Mouse (Mus musculus) kidney, embryonic 15.5 days (tissue): Measurements from ENCODE around the gene Arpc4. TPM values are rescaled to one million over a fixed set of nuclear protein-coding genes. Genes with fewer than 3 reads are reported as not detected.
A peak's percentile ranks its signal among the peaks of the same experiment; 100 is the strongest.

ENCODE experiments used
- ATAC-seq: fragments of 200-750 bp; cut with Nextera tagmentation; replicated peaks from 2 replicates; pipeline ENCODE4 v1.8.0; 2017; ENCODE audit warnings: moderate TSS enrichment; ENCODE audit not compliant: low FRiP score
- H3K27ac ChIP-seq: fragments of 300-500 bp; sonication (generic); 2 replicates; pipeline ENCODE4 v1.5.1; 2015; ENCODE audit warnings: mild to moderate bottlenecking, inconsistent platforms
- H3K27me3 ChIP-seq: fragments of 300-500 bp; sonication (generic); 2 replicates; pipeline ENCODE4 v1.6.1; 2015; ENCODE audit warnings: inconsistent platforms
- H3K36me3 ChIP-seq: fragments of 300-500 bp; sonication (generic); 2 replicates; pipeline ENCODE4 v1.6.1; 2015; ENCODE audit warnings: inconsistent platforms
- H3K4me1 ChIP-seq: fragments of 300-500 bp; sonication (generic); 2 replicates; pipeline ENCODE4 v1.6.1; 2015; ENCODE audit warnings: inconsistent platforms
- H3K4me2 ChIP-seq: fragments of 300-500 bp; sonication (generic); 2 replicates; pipeline ENCODE4 v1.6.1; 2015; ENCODE audit warnings: moderate library complexity, mild to moderate bottlenecking, inconsistent platforms
- H3K4me3 ChIP-seq: fragments of 300-500 bp; sonication (generic); replicated peaks from 2 replicates; pipeline ENCODE4 v1.5.1; 2015; ENCODE audit warnings: mild to moderate bottlenecking, inconsistent platforms
- H3K9ac ChIP-seq: fragments of 300-500 bp; sonication (generic); 2 replicates; pipeline ENCODE4 v1.6.1; 2015; ENCODE audit warnings: mild to moderate bottlenecking, inconsistent platforms
- H3K9me3 ChIP-seq: fragments of 300-500 bp; sonication (generic); replicated peaks from 2 replicates; pipeline ENCODE4 v1.6.1; 2016; ENCODE audit warnings: inconsistent platforms
- WGBS: fragments of 180-500 bp; shearing (Covaris S2); methylation state at CpG from one replicate; pipeline ENCODE4 v1.1.7; 2015; ENCODE audit warnings: mixed read lengths; 5-methylcytosine and 5-hydroxymethylcytosine counted together
- polyA plus RNA-seq: library from polyadenylated mRNA; unstranded; fragments of >200 nt; fragmentation: Nextera tagmentation; extraction: Ambion mirVana; gene quantifications from 2 replicates; pipeline ENCODE4 v1.2.1, GENCODE M21; 2015

The Arpc4 gene
- polyA plus RNA-seq, 1 experiment from 2014 or later: 403 TPM

DNA sequence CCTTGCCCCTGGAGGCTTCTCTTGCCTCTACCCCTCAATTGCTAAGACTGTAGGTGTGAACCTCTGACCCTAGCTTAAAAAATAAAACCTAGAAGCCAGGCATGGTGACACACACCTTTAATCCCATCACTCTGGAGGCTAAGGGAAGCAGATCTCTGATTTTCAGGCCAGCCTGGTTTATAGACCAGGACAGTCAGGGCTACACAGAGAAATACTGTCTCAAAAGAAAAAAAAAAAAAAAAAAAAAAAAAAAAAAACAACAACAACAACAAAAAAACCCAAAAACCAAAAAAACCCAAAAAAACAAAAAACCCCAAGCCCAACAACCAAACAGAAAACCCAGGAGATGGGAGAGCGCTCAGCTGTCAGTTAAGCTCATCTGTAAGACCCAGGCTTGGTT, 10.3 kb upstream of the Arpc4 start:
- Histone ChIP-seq H3K9ac (no peak overlapping the region), H3K27ac (peak overlapping the region; percentile 87), H3K4me3 (no peak overlapping the region), H3K4me1 (no peaks in the 10 kb centered on the region), H3K9me3 (no peaks in the 10 kb centered on the region), H3K36me3 (peaks cover 54% of the 10 kb centered on the region), H3K4me2 (no peak overlapping the region), H3K27me3 (no peaks in the 10 kb centered on the region)
- no peak for ATAC-seq
- 95% methylated on average over 1 of the region's 1 CpGs for WGBS

DNA sequence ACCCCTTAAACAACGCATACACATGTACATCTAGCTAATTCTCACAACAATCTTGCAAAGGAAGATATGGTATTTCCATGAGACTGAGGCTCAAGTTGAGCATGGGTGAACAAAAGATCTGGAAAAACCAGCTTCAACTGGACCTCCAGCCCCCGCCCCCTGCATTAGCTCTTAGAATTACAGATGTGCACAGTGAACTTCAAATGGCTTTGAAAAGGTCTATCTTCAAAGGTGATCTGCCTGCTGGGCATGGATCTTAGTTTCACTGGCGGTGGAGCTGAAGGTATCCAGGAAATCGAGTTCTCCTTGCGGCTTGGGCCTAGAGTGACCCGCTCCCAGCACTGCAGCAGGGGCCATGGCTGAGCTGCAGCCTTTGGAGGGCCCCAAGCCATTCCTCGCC, 9.8 kb upstream of the Arpc4 start:
- Histone ChIP-seq H3K27ac (peak overlapping the region; percentile 87), H3K4me3 (no peak overlapping the region)
- 0 out of 2 replicates have a peak, but pooled peaks have one; percentile 34 for ATAC-seq

GRCm38 (mm10) chr6:113368577-113368976, 9.3 kb upstream of the Arpc4 start:
- H3K27me3 ChIP-seq: no peaks in the 10 kb centered on the region
- ATAC-seq: no peak
- no peak overlapping the region for H3K4me3 ChIP-seq
- 83% methylated on average over 5 of the region's 5 CpGs for WGBS
- peaks cover 64% of the 10 kb centered on the region for H3K36me3 ChIP-seq
- peak overlapping the region; percentile 87 for H3K27ac ChIP-seq
- no peak overlapping the region for H3K9ac ChIP-seq
- H3K9me3 ChIP-seq: no peaks in the 10 kb centered on the region
- H3K4me1 ChIP-seq: no peaks in the 10 kb centered on the region
- H3K4me2 ChIP-seq: no peak overlapping the region

More for the DNA sequence above, 9.8 kb upstream of the Arpc4 start:
- Histone ChIP-seq H3K27me3 (no peaks in the 10 kb centered on the region), H3K9ac (no peak overlapping the region), H3K4me2 (no peak overlapping the region), H3K36me3 (peaks cover 59% of the 10 kb centered on the region), H3K4me1 (no peaks in the 10 kb centered on the region), H3K9me3 (no peaks in the 10 kb centered on the region)
- 82% methylated on average over 7 of the region's 7 CpGs for WGBS

DNA sequence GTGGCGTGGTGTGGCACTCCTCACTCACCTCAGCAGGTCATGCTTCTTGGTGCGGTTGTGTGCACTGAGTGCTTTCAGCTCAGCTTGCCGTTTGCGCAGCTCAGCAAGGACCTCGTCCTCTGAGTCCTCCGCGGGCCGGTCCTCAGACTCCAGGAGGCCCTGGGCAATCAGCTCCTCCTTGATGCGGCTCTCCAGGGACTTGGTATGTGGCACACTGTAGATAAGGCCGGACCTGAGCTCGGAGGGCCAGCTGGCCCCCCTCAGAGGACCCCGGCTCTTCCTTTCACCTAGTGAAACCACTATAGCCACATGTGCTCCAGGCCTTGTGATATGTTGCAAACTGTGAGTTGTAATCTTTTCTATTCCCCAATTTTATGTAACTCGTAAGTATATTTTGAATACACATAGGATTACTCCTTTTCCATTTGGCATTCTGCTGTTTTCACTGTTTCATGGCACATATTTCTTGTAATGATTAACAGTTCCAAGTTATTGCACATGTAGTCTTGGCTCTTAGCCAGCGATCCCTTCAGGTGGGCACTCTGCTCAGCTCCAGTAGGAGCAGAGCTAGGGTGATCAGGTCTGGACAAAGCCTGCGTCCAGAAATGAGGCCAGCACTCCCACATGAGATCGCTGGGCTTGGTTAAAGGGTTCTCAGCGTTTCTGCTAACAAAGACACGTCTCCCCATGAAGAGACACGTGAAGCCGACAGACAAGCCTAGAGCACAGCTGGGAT, 7.6 kb upstream of the Arpc4 start:
- no peak overlapping the region for H3K4me3 ChIP-seq
- 84% methylated on average over 20 of the region's 20 CpGs for WGBS
- H3K9ac ChIP-seq: no peak overlapping the region
- H3K4me2 ChIP-seq: no peak overlapping the region
- H3K27me3 ChIP-seq: no peaks in the 10 kb centered on the region
- H3K27ac ChIP-seq: peak overlapping the region; percentile 87
- no peaks in the 10 kb centered on the region for H3K9me3 ChIP-seq
- ATAC-seq: 0 out of 2 replicates have a peak, but pooled peaks have one; percentile 57
- no peaks in the 10 kb centered on the region for H3K4me1 ChIP-seq
- peaks cover 82% of the 10 kb centered on the region for H3K36me3 ChIP-seq

DNA sequence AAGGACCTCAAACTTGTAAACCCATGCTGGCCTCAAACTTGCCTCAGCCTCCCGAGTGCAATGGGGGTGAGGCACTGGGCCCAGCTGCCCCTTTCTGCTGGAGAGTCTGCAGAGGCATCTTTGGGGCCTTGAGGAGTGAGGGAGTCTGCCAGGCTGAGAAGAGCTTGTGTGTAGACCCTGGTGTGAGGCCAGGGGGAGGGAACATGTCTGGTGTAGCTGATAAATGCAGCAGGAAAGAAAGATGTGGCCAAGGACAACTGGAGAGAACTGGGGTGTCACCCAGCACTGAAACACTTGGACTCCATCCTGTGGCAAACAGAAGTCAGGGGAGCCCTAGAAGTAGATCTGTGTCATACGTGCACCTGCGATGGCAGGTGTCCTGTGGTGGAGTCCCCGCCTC, 4.4 kb upstream of the Arpc4 start:
- ATAC-seq: no peak
- H3K4me2 ChIP-seq: no peak overlapping the region
- peaks cover 11% of the 10 kb centered on the region for H3K4me1 ChIP-seq
- 91% methylated on average over 4 of the region's 4 CpGs for WGBS
- no peaks in the 10 kb centered on the region for H3K27me3 ChIP-seq
- H3K9me3 ChIP-seq: no peaks in the 10 kb centered on the region
- no peak overlapping the region for H3K9ac ChIP-seq
- no peak overlapping the region for H3K27ac ChIP-seq
- no peak overlapping the region for H3K4me3 ChIP-seq
- peaks cover 74% of the 10 kb centered on the region for H3K36me3 ChIP-seq

GRCm38 (mm10) chr6:113377172-113377495, 781 bp upstream of the Arpc4 start:
- 7% methylated on average over 7 of the region's 7 CpGs for WGBS
- peak overlapping the region; percentile 98 for H3K9ac ChIP-seq
- H3K4me3 ChIP-seq: peak overlapping the region; percentile 99
- H3K36me3 ChIP-seq: peaks cover 60% of the 10 kb centered on the region
- peak overlapping the region; percentile 87 for H3K4me2 ChIP-seq
- no peaks in the 10 kb centered on the region for H3K27me3 ChIP-seq
- H3K4me1 ChIP-seq: peaks cover 25% of the 10 kb centered on the region
- no peaks in the 10 kb centered on the region for H3K9me3 ChIP-seq
- ATAC-seq: no peak
- peak overlapping the region; percentile 99 for H3K27ac ChIP-seq

GRCm38 (mm10) chr6:113379246-113379645, 1.3 kb downstream of the Arpc4 start:
- H3K4me2 ChIP-seq: peak overlapping the region; percentile 87
- H3K36me3 ChIP-seq: peaks cover 60% of the 10 kb centered on the region
- H3K9ac ChIP-seq: 0 out of 2 replicates have a peak overlapping the region, but pooled peaks have one; percentile 98
- 76% methylated on average over 6 of the region's 6 CpGs for WGBS
- H3K4me1 ChIP-seq: peaks cover 25% of the 10 kb centered on the region
- H3K9me3 ChIP-seq: no peaks in the 10 kb centered on the region
- no peak overlapping the region for H3K27ac ChIP-seq
- peak overlapping the region; percentile 99 for H3K4me3 ChIP-seq
- no peak for ATAC-seq
- no peaks in the 10 kb centered on the region for H3K27me3 ChIP-seq

GRCm38 (mm10) chr6:113380480-113380879, 2.6 kb downstream of the Arpc4 start:
- no peak for ATAC-seq
- H3K9ac ChIP-seq: no peak overlapping the region
- H3K4me2 ChIP-seq: no peak overlapping the region
- no peak overlapping the region for H3K27ac ChIP-seq
- no peaks in the 10 kb centered on the region for H3K27me3 ChIP-seq
- no peaks in the 10 kb centered on the region for H3K9me3 ChIP-seq
- 94% methylated on average over 11 of the region's 11 CpGs for WGBS
- H3K4me3 ChIP-seq: no peak overlapping the region
- peaks cover 25% of the 10 kb centered on the region for H3K4me1 ChIP-seq
- H3K36me3 ChIP-seq: peaks cover 60% of the 10 kb centered on the region

GRCm38 (mm10) chr6:113384351-113384927, 6.5 kb downstream of the Arpc4 start:
- peaks cover 94% of the 10 kb centered on the region for H3K36me3 ChIP-seq
- H3K9ac ChIP-seq: no peak overlapping the region
- ATAC-seq: no peak
- no peak overlapping the region for H3K4me3 ChIP-seq
- no peak overlapping the region for H3K27ac ChIP-seq
- H3K27me3 ChIP-seq: no peaks in the 10 kb centered on the region
- no peak overlapping the region for H3K4me2 ChIP-seq
- H3K4me1 ChIP-seq: peaks cover 4% of the 10 kb centered on the region
- no peaks in the 10 kb centered on the region for H3K9me3 ChIP-seq
- 92% methylated on average over 8 of the region's 8 CpGs for WGBS

DNA sequence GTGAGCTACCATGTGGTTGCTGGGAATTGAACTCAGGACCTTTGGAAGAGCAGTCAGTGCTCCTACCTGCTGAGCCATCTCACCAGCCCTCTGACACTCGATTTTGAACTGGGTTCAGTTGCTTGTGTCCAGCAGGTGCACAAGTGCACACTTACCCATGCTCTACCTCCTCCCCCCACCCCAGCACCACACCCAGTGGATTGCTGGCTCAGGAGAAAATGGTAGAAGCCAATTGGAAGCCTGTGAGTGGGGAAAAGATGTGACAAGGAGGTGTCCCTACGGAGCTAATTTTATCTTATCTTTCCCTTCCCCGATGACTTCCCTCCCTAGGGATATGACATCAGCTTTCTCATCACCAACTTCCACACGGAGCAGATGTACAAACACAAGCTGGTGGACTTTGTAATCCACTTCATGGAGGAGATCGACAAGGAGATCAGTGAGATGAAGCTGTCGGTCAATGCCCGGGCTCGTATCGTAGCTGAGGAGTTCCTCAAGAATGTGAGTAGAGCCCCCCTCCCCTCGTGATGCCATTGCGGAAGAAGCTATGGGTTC, 7.3 kb downstream of the Arpc4 start:
- Histone ChIP-seq H3K9ac (no peak overlapping the region), H3K27ac (no peak overlapping the region)
- WGBS: 85% methylated on average over 11 of the region's 11 CpGs

DNA sequence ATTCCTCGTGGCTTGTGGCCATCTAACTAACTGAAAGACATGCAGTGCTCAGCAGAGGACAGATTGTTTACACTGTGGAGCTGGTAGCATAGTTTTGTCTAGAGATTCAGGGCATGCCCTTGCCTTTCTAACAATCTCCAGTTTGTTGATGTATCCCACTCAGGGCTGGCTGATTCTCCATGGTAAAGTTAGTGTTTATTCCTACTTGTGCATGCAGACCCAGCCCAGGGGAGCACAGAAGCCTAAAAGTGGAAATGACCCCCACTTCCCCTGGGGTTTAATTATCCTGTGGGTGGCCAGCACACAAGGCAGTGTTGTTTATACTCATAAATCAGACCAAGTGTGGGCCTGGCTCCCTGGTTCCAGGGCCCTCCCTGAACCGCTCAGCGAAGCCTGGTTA, 8.1 kb downstream of the Arpc4 start:
- ATAC-seq: no peak
- Histone ChIP-seq H3K4me2 (no peak overlapping the region), H3K9me3 (no peaks in the 10 kb centered on the region), H3K27me3 (no peaks in the 10 kb centered on the region), H3K27ac (no peak overlapping the region), H3K9ac (no peak overlapping the region), H3K4me1 (no peaks in the 10 kb centered on the region), H3K4me3 (no peak overlapping the region), H3K36me3 (peaks cover 99% of the 10 kb centered on the region)
- WGBS: 42% methylated on average over 3 of the region's 3 CpGs

More for the DNA sequence above, 7.3 kb downstream of the Arpc4 start:
- H3K4me3 ChIP-seq: no peak overlapping the region
- H3K4me1 ChIP-seq: no peaks in the 10 kb centered on the region
- H3K27me3 ChIP-seq: no peaks in the 10 kb centered on the region
- no peaks in the 10 kb centered on the region for H3K9me3 ChIP-seq
- H3K4me2 ChIP-seq: no peak overlapping the region
- peaks cover 99% of the 10 kb centered on the region for H3K36me3 ChIP-seq
- no peak for ATAC-seq

DNA sequence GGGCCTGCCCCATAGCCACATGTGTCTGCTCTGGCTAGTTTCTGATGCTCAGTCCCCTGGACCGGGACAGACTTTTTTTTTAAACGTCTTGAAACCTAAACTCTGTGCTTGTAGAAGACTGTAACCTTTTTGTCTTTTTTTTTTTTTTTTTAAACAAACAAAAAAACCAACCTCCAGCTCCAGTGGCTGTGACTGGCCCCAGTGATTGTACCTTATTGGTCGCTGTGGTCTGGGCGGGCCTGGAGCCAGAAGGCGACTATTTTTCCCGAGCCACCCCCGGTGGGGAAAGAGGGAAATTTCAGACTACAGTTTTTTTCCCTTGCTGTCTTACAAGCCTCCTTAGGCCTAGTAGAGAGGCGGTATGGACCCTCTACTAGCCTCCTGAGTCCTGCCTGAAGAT, 11.0 kb downstream of the Arpc4 start, which contains the start of gene Ttll3:
Gene Ttll3, plus strand, starts transcription at position 301 of the 400 bp plus-strand sequence.
- Histone ChIP-seq H3K9me3 (no peaks in the 10 kb centered on the region), H3K9ac (no peak within 1 kb of the TSS), H3K4me1 (peaks cover 19% of the 10 kb centered on the region), H3K27me3 (no peaks in the 10 kb centered on the region), H3K27ac (no peak within 1 kb of the TSS), H3K36me3 (peaks cover 71% of the 10 kb centered on the region), H3K4me3 (no peak within 1 kb of the TSS), H3K4me2 (no peak within 1 kb of the TSS)
- WGBS: 70% methylated on average over 8 of the region's 8 CpGs
- ATAC-seq: no peak
